Mouse (Mus musculus): ENCODE measurements at regions not wholly inside any gene's neighbourhood (a gene's known extent, or its start where the extent isn't known, plus 50 kb on each side); places are given as distances from the start of the nearest gene placed in this dataset.

DNA sequence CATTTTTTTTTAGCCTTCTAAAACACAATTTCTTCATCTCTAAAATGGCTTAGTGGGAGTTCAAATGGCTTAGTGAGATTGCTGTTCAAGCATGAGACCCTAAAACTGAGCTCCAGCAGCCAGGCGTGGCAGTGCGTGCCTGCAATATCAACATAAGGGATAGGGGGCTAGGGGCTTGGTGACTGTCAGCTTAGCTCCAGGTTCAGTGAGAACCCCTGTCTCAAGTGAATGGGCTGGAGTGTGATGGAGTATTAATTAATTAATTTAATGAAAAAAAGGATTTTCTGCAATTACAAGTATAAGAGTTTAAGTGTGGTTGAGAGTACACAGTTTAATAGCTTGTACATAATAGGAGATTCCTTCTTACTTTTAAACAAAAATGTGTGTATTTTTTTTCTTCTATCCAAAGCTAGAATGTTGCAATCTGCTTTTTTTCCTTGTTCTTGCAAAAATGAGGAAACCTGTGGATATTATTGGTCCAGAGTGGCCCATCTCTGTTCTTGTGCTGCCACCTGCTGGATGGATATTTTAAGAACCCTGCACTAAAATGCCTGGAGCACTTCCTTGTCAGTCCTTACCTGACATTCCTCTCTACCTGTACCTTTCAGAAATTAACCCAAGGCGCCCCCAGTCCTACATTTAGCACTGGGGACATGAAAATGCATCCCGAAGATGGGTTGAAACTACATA lies 54.0 kb upstream of the Usp47 start:
- no peak overlapping the region for H3K27ac ChIP-seq (ENCODE audit: low read length)
- H3K36me3 ChIP-seq (ENCODE audit: control insufficient read depth, insufficient read depth) = no peaks in the 10 kb centered on the region
- H3K4me3 ChIP-seq (replicated peaks; ENCODE audit: low read length) = no peak overlapping the region
- no peak overlapping the region for H3K9ac ChIP-seq (replicated peaks; ENCODE audit: low read depth, low read length)
- WGBS = 57% methylated on average over 4 of the region's 4 CpGs
- H3K27me3 ChIP-seq (replicated peaks; ENCODE audit: control insufficient read depth, insufficient read depth, low read length) = no peaks in the 10 kb centered on the region
- H3K4me1 ChIP-seq (replicated peaks; ENCODE audit: control insufficient read depth, insufficient read depth, low read length) = peaks cover 5% of the 10 kb centered on the region
- no peaks in the 10 kb centered on the region for H3K9me3 ChIP-seq (ENCODE audit: control insufficient read depth, low read length)
- 0 out of 2 replicates have a peak, but pooled peaks have one; percentile 43 for ATAC-seq
- no peak overlapping the region for H3K4me2 ChIP-seq (ENCODE audit: low read length)

DNA sequence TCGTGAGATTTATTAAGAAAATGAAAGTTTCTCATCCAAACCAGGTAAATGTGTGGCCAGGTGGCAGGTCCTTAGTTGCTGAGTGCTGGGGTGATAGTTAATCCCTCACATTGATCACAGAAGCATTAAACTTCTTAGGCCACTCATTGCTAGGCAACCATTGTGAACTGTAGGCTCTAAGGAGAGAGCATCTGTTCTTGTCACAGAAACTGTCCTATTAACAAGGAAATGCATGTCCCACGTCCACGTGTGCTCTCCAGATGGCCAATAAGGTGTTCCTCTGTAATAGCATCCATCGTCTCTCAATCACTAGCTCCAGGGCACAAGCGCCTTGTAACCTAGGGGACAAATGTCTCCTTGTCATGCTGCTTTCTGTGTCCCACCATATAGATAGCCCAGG lies 55.0 kb upstream of the Usp47 start:
- Histone ChIP-seq H3K27ac (ENCODE audit: low read length) (no peak overlapping the region), H3K4me3 (replicated peaks; ENCODE audit: low read length) (no peak overlapping the region), H3K27me3 (replicated peaks; ENCODE audit: control insufficient read depth, insufficient read depth, low read length) (no peaks in the 10 kb centered on the region), H3K9me3 (ENCODE audit: control insufficient read depth, low read length) (no peaks in the 10 kb centered on the region), H3K4me2 (ENCODE audit: low read length) (no peak overlapping the region), H3K9ac (replicated peaks; ENCODE audit: low read depth, low read length) (no peak overlapping the region), H3K36me3 (ENCODE audit: control insufficient read depth, insufficient read depth) (no peaks in the 10 kb centered on the region), H3K4me1 (replicated peaks; ENCODE audit: control insufficient read depth, insufficient read depth, low read length) (peaks cover 5% of the 10 kb centered on the region)
- no peak for ATAC-seq
- 44% methylated on average over 5 of the region's 5 CpGs for WGBS

DNA sequence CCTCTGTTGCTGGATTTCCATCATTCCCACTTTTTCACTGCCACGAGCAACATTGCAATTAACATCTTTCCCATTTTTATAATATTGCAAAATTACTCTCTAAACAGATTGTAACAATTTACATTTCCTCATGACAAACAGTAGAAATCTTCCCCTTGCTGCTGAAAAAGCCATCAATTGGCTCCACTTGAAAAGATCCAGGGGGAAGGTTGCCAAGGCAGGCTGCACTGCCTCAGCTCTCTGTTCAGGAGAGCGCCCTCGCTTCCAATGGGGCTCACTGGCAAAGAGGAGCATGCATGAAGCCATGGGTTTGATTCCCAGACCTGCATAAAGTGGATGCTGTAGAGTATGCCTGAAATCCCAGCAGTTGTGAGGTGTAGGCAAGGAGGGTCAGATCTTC lies 56.6 kb upstream of the Usp47 start:
- no peak overlapping the region for H3K4me3 ChIP-seq (replicated peaks; ENCODE audit: low read length)
- H3K27me3 ChIP-seq (replicated peaks; ENCODE audit: control insufficient read depth, insufficient read depth, low read length) = no peaks in the 10 kb centered on the region
- no peak overlapping the region for H3K9ac ChIP-seq (replicated peaks; ENCODE audit: low read depth, low read length)
- H3K4me2 ChIP-seq (ENCODE audit: low read length) = no peak overlapping the region
- H3K36me3 ChIP-seq (ENCODE audit: control insufficient read depth, insufficient read depth) = no peaks in the 10 kb centered on the region
- H3K27ac ChIP-seq (ENCODE audit: low read length) = no peak overlapping the region
- H3K9me3 ChIP-seq (ENCODE audit: control insufficient read depth, low read length) = no peaks in the 10 kb centered on the region
- no peak for ATAC-seq
- WGBS = 43% methylated on average over 3 of the region's 3 CpGs
- peaks cover 5% of the 10 kb centered on the region for H3K4me1 ChIP-seq (replicated peaks; ENCODE audit: control insufficient read depth, insufficient read depth, low read length)

DNA sequence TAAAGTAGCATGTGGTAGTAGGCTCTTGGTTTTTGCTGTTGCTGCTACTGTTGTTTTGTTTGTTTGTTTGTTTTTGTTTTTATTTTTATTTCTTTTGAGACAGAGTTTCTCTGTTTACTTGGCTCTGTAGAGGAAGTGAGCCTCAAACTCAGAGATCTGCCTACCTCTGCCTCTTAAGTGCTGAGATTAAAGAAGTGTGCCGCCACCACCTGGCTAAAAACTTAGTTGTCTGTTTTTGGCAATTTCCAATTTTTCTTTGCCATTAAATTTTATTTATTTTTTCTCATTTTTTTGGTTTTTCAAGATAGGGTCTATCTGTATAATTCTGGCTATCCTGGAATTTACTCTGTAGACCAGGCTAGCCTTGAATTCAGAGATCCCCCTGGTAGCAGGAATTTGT lies 59.3 kb upstream of the Usp47 start:
- no peaks in the 10 kb centered on the region for H3K36me3 ChIP-seq (ENCODE audit: control insufficient read depth, insufficient read depth)
- H3K27me3 ChIP-seq (replicated peaks; ENCODE audit: control insufficient read depth, insufficient read depth, low read length) = no peaks in the 10 kb centered on the region
- no peak overlapping the region for H3K4me2 ChIP-seq (ENCODE audit: low read length)
- no peaks in the 10 kb centered on the region for H3K9me3 ChIP-seq (ENCODE audit: control insufficient read depth, low read length)
- H3K4me1 ChIP-seq (replicated peaks; ENCODE audit: control insufficient read depth, insufficient read depth, low read length) = peaks cover 5% of the 10 kb centered on the region
- H3K27ac ChIP-seq (ENCODE audit: low read length) = no peak overlapping the region
- H3K4me3 ChIP-seq (replicated peaks; ENCODE audit: low read length) = no peak overlapping the region
- ATAC-seq = no peak
- H3K9ac ChIP-seq (replicated peaks; ENCODE audit: low read depth, low read length) = no peak overlapping the region
- WGBS = 88% methylated on average over 1 of the region's 1 CpGs

DNA sequence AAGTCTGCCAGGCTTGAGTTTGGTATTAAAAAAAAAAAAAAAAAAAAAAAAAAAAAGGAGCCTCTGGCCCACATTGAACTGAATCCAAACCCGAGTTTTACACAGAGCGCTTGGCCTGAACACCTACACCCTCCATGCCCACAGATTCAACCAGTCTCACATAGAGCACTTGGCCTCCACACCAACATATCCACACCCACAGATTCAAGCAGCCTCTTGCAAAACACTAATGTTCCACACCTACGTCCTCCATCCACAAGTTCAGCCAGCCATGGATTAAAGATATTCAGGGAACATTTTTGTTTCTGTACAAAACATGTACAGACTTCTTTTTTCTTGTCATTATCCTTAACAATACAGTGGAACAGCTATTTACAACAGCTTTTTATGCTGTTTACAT lies 63.3 kb upstream of the Usp47 start:
- Histone ChIP-seq H3K4me3 (replicated peaks; ENCODE audit: low read length) (no peak overlapping the region), H3K4me2 (ENCODE audit: low read length) (no peak overlapping the region), H3K36me3 (ENCODE audit: control insufficient read depth, insufficient read depth) (no peaks in the 10 kb centered on the region), H3K27me3 (replicated peaks; ENCODE audit: control insufficient read depth, insufficient read depth, low read length) (no peaks in the 10 kb centered on the region), H3K4me1 (replicated peaks; ENCODE audit: control insufficient read depth, insufficient read depth, low read length) (no peaks in the 10 kb centered on the region), H3K9ac (replicated peaks; ENCODE audit: low read depth, low read length) (no peak overlapping the region), H3K27ac (ENCODE audit: low read length) (no peak overlapping the region), H3K9me3 (ENCODE audit: control insufficient read depth, low read length) (no peaks in the 10 kb centered on the region)
- 85% methylated on average over 3 of the region's 3 CpGs for WGBS
- ATAC-seq = no peak

DNA sequence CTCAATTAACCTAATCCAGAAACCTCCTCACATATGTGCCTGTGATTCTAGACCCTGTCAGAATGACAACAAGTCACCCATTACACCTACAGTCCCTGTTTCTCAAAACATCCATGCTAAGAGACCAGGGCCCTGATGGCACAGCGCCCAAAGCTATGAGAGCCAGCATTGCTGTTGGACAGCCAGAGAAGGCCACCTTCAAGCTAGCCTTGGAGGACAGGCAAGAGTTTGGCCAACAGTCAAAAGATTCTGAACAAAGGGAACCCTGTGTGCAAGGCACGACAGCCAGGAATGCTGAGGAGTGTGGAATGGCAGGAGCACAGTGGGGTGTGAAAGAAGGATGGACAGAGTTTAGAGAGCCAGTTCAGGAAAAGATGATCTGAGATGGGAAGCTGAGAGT lies 66.6 kb upstream of the Usp47 start:
- ATAC-seq = no peak
- Histone ChIP-seq H3K9me3 (ENCODE audit: control insufficient read depth, low read length) (no peaks in the 10 kb centered on the region), H3K27me3 (replicated peaks; ENCODE audit: control insufficient read depth, insufficient read depth, low read length) (no peaks in the 10 kb centered on the region), H3K4me1 (replicated peaks; ENCODE audit: control insufficient read depth, insufficient read depth, low read length) (no peaks in the 10 kb centered on the region), H3K4me3 (replicated peaks; ENCODE audit: low read length) (no peak overlapping the region), H3K9ac (replicated peaks; ENCODE audit: low read depth, low read length) (no peak overlapping the region), H3K27ac (ENCODE audit: low read length) (no peak overlapping the region), H3K4me2 (ENCODE audit: low read length) (no peak overlapping the region), H3K36me3 (ENCODE audit: control insufficient read depth, insufficient read depth) (no peaks in the 10 kb centered on the region)
- 65% methylated on average over 2 of the region's 2 CpGs for WGBS

DNA sequence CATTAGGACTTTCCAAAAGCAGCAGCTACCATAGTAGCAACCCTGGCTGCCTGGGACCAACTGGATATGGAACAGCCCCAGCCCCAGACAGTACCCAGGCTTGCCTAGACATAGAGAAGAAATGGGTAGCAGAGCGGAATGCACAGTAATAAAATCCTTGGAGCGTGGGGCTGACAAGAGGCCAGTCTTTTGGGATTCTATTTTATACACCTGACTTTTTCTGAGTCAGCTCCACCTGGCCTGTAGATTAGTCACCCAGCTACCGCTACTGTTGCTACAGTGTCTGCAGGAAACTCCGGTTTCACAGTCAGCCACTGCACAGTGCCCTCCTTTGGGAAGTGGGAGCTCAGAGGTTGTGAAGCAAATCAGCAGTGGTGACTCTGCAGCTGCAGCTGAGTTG lies 83.7 kb upstream of the Usp47 start:
- Histone ChIP-seq H3K27me3 (replicated peaks; ENCODE audit: control insufficient read depth, insufficient read depth, low read length) (no peaks in the 10 kb centered on the region), H3K4me2 (ENCODE audit: low read length) (no peak overlapping the region), H3K27ac (ENCODE audit: low read length) (no peak overlapping the region), H3K9me3 (ENCODE audit: control insufficient read depth, low read length) (no peaks in the 10 kb centered on the region), H3K9ac (replicated peaks; ENCODE audit: low read depth, low read length) (no peak overlapping the region), H3K36me3 (ENCODE audit: control insufficient read depth, insufficient read depth) (no peaks in the 10 kb centered on the region), H3K4me3 (replicated peaks; ENCODE audit: low read length) (no peak overlapping the region), H3K4me1 (replicated peaks; ENCODE audit: control insufficient read depth, insufficient read depth, low read length) (no peaks in the 10 kb centered on the region)
- no peak for ATAC-seq
- 88% methylated on average over 4 of the region's 4 CpGs for WGBS

DNA sequence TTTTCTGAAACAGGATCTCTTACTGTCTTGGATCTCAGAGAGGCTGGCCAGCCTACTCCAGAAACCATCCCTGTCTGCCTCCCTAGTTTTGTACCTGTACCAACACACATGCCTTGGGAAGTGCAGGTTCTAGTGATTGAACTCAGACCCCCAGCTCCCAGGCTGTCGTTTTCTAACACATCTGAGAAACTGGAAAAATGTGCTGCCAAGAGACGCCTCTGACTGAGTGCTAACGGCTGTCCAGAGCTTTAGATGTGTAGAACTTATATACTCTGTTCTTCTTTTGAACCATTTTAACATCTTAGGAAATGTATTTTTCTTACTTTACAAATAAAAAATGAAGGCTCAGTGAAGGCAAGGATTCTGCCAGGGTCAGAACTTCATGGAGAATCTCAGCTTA lies 85.8 kb upstream of the Usp47 start:
- Histone ChIP-seq H3K9me3 (ENCODE audit: control insufficient read depth, low read length) (no peaks in the 10 kb centered on the region), H3K27ac (ENCODE audit: low read length) (no peak overlapping the region), H3K27me3 (replicated peaks; ENCODE audit: control insufficient read depth, insufficient read depth, low read length) (no peaks in the 10 kb centered on the region), H3K9ac (replicated peaks; ENCODE audit: low read depth, low read length) (no peak overlapping the region), H3K36me3 (ENCODE audit: control insufficient read depth, insufficient read depth) (no peaks in the 10 kb centered on the region), H3K4me3 (replicated peaks; ENCODE audit: low read length) (no peak overlapping the region), H3K4me1 (replicated peaks; ENCODE audit: control insufficient read depth, insufficient read depth, low read length) (no peaks in the 10 kb centered on the region), H3K4me2 (ENCODE audit: low read length) (no peak overlapping the region)
- WGBS = 84% methylated on average over 3 of the region's 3 CpGs
- ATAC-seq = no peak

DNA sequence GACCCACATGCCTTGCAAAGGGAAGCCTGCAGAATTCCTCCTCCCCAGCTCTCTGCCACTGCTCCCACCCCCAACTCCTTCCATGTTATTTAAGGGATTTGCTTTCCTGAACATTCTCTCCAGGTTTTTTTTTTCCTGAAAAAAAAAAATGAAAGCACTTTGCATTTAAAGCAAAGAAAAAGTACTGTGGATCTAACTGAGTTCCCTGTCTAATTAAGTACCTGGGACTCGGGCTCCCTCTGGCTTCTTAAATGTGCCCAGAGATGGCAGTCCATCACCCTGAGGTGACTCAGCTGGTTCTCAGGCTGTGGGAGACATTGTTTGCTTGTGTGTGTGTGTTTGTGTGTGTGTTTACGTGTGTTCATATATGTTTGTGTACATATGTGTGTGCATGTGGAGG lies 86.2 kb upstream of the Usp47 start:
- no peak for ATAC-seq

DNA sequence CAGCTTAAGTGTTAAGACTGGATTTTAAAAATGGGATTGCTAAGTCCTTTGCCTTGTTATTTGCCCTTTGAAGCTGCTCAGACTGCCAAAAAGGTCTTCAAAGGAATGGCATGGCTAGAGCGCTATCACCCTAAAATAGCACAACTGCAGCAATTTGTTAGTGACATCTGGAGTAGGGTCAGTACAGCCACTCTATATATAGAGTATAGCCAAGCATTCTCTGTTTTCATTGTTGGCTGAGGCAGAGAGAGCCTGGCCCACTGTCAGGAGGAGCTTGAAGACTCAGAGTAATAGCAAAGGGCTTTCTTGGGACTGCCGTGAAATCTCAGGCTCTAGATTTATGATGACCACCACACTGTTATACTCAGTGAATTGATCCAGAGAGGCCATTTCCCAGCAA lies 90.6 kb upstream of the Usp47 start:
- no peak overlapping the region for H3K4me2 ChIP-seq (ENCODE audit: low read length)
- H3K4me1 ChIP-seq (replicated peaks; ENCODE audit: control insufficient read depth, insufficient read depth, low read length) = no peaks in the 10 kb centered on the region
- no peaks in the 10 kb centered on the region for H3K9me3 ChIP-seq (ENCODE audit: control insufficient read depth, low read length)
- H3K27me3 ChIP-seq (replicated peaks; ENCODE audit: control insufficient read depth, insufficient read depth, low read length) = no peaks in the 10 kb centered on the region
- no peak overlapping the region for H3K4me3 ChIP-seq (replicated peaks; ENCODE audit: low read length)
- H3K9ac ChIP-seq (replicated peaks; ENCODE audit: low read depth, low read length) = no peak overlapping the region
- no peak for ATAC-seq
- H3K36me3 ChIP-seq (ENCODE audit: control insufficient read depth, insufficient read depth) = no peaks in the 10 kb centered on the region
- 92% methylated on average over 2 of the region's 2 CpGs for WGBS
- no peak overlapping the region for H3K27ac ChIP-seq (ENCODE audit: low read length)

More for the DNA sequence above, 86.2 kb upstream of the Usp47 start:
- Histone ChIP-seq H3K27me3 (replicated peaks; ENCODE audit: control insufficient read depth, insufficient read depth, low read length) (no peaks in the 10 kb centered on the region), H3K9ac (replicated peaks; ENCODE audit: low read depth, low read length) (no peak overlapping the region), H3K4me3 (replicated peaks; ENCODE audit: low read length) (no peak overlapping the region), H3K9me3 (ENCODE audit: control insufficient read depth, low read length) (no peaks in the 10 kb centered on the region), H3K36me3 (ENCODE audit: control insufficient read depth, insufficient read depth) (no peaks in the 10 kb centered on the region), H3K4me2 (ENCODE audit: low read length) (no peak overlapping the region), H3K4me1 (replicated peaks; ENCODE audit: control insufficient read depth, insufficient read depth, low read length) (no peaks in the 10 kb centered on the region), H3K27ac (ENCODE audit: low read length) (no peak overlapping the region)
- WGBS = 78% methylated on average over 2 of the region's 2 CpGs
